ENCODE assay signal across 28 mouse cellular contexts in genomic region chr7:133859548-133859947, GRCm38 (mm10).
"Had no signal": no experiment of that assay in that cellular context is flagged by ENCODE, and none has a peak within 500 bp of the region (broad histone marks: within the 10 kb centered on the region; RNA-seq: fewer than 3 reads in every experiment).

No protein-coding gene starts in this region.

- H3K9ac ChIP-seq: embryonic facial prominence, embryonic 12.5 days; embryonic facial prominence, embryonic 13.5 days; embryonic facial prominence, embryonic 15.5 days; forebrain, embryonic 12.5 days; forebrain, embryonic 13.5 days; forebrain, embryonic 15.5 days; forebrain, postnatal 0 days had no signal

- DNase-seq: cerebellum, adult 18-20 months; cerebellum, adult 2 months; cerebellum, adult 8-10 months; cerebellum, adult 9-10 months; cerebellum, adult 9-11 months; cerebellum, postnatal 10 days; cerebellum, postnatal 14 days; cerebellum, postnatal 25 days; cerebellum, postnatal 36 days; embryo, embryonic 11 days; forebrain, postnatal 0 days; gastrocnemius, adult 2 months; gastrocnemius, postnatal 10 days; gastrocnemius, postnatal 14 days; gastrocnemius, postnatal 25 days; gastrocnemius, postnatal 36 days; heart, adult 11 months had no signal

- ATAC-seq: forebrain, embryonic 13.5 days; forebrain, embryonic 14.5 days; forebrain, embryonic 15.5 days; forebrain, embryonic 16.5 days; forebrain, postnatal 0 days had no signal

- H3K4me2 ChIP-seq: embryonic facial prominence, embryonic 12.5 days; embryonic facial prominence, embryonic 13.5 days; embryonic facial prominence, embryonic 15.5 days; forebrain, embryonic 12.5 days; forebrain, embryonic 13.5 days; forebrain, embryonic 15.5 days had no signal

- H3K36me3 ChIP-seq: embryonic facial prominence, embryonic 10.5 days; embryonic facial prominence, embryonic 12.5 days; embryonic facial prominence, embryonic 13.5 days; embryonic facial prominence, embryonic 15.5 days; forebrain, embryonic 10.5 days; forebrain, embryonic 12.5 days; forebrain, embryonic 15.5 days had no signal

- H3K27me3 ChIP-seq: embryonic facial prominence, embryonic 12.5 days; embryonic facial prominence, embryonic 13.5 days; embryonic facial prominence, embryonic 15.5 days; forebrain, embryonic 12.5 days; forebrain, embryonic 15.5 days had no signal

- H3K4me3 ChIP-seq: embryonic facial prominence, embryonic 10.5 days; embryonic facial prominence, embryonic 12.5 days; embryonic facial prominence, embryonic 13.5 days; embryonic facial prominence, embryonic 15.5 days; erythroblast, embryonic 14.5 days; forebrain, embryonic 10.5 days; forebrain, embryonic 12.5 days; forebrain, embryonic 13.5 days; forebrain, embryonic 15.5 days; gastrocnemius, adult 2 months had no signal

- H3K27ac ChIP-seq: embryonic facial prominence, embryonic 10.5 days; embryonic facial prominence, embryonic 12.5 days; embryonic facial prominence, embryonic 13.5 days; embryonic facial prominence, embryonic 15.5 days; forebrain, embryonic 10.5 days; forebrain, embryonic 12.5 days; forebrain, embryonic 13.5 days; forebrain, embryonic 15.5 days; gastrocnemius, adult 2 months had no signal

- H3K9me3 ChIP-seq: embryonic facial prominence, embryonic 10.5 days; embryonic facial prominence, embryonic 12.5 days; embryonic facial prominence, embryonic 13.5 days; embryonic facial prominence, embryonic 15.5 days; forebrain, embryonic 10.5 days; forebrain, embryonic 12.5 days; forebrain, embryonic 13.5 days; forebrain, embryonic 15.5 days had no signal

- H3K4me1 ChIP-seq: embryonic facial prominence, embryonic 10.5 days; embryonic facial prominence, embryonic 12.5 days; embryonic facial prominence, embryonic 13.5 days; embryonic facial prominence, embryonic 15.5 days; forebrain, embryonic 12.5 days; forebrain, embryonic 15.5 days had no signal
